Mouse (Mus musculus) frontal cortex, postnatal 14 days (tissue): ENCODE data around the gene Zzef1.

Source experiments
- DNase-seq, 2 experiments: peaks; one replicate each; pipeline ENCODE4 v3.0.0; 2022; ENCODE audit warnings: low spot score in 2 of 2

Gene Zzef1

DNA sequence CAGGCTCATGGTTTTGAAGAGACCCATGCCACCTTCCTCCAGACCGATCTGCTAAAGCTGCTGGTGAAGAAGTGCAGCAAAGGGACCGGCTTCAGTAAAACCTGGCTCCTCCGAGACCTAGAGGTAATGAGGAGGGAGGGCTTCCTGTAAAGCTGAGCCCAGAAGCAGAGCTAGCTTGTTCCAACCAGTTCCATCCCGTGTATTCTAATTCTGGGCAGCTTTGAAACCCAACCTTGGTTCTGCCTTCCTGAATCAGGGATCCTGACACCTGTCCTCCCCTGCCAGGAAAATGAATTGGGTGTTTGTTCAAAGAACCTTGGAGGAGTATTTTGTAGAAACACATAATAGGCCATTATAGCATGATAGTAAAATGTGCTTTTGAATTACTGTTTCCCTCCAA is 112.4 kb downstream of the Zzef1 start:
- DNase-seq, result no peak

- no peak for DNase-seq
Observed at GRCm38 (mm10) chr11:72917299-72917996, 121.4 kb downstream of the Zzef1 start.

DNA sequence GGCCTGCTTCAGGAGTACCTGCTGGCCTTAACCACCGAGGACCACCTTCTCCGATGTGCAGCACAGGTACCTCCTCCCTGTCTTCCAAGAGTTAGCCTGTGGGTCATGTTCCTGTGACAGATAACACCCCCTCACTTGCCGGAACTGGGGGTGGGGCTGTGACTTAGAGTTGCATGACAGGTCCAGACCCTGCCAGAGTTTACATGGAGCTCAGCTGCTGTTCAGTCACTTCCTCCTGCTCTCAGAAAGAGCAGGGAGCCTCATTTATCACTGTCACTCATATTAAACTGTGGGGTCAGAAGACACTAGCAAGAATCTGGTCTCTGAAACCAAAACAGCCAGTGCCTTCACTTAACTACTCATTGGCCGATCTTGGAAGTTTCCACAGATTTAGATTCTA is 127.1 kb downstream of the Zzef1 start:
- no peak for DNase-seq

GRCm38 (mm10) chr11:72924458-72924857 is 128.4 kb downstream of the Zzef1 start:
- no peak for DNase-seq

- no peak for DNase-seq
Observed at GRCm38 (mm10) chr11:72925067-72925466, 129.0 kb downstream of the Zzef1 start.

DNA sequence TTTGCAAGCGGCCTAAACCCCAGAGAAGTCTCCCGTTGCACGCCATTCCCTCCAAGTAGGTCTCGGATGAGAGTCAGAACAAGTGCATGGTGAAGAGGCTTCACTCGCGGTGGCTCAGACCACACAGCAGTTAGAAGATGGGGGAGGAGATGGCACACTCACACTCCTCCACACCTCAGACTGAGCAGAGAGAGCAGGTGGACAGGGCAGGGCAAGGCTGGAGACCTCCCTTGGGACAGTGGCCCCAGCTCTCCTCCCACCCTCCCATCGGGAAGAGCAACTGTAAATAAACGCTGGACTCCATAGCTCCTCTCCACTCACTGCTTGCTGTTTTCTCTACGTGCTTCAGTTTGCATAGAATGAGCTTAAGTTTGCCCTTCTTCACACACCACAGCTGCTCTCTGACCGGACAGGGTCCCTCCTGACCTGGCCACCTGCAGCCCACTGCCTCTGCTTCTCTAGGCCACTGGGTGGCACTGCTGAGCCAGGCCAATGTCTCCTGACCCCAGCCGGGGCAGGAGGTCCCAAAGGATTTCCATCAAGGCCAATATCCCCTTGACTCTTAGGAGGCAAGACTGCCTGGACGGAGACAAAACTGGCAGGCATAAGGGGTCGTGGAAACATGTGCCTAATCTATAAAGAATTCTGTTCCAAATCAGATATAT is 130.3 kb downstream of the Zzef1 start:
- DNase-seq, result no peak

DNA sequence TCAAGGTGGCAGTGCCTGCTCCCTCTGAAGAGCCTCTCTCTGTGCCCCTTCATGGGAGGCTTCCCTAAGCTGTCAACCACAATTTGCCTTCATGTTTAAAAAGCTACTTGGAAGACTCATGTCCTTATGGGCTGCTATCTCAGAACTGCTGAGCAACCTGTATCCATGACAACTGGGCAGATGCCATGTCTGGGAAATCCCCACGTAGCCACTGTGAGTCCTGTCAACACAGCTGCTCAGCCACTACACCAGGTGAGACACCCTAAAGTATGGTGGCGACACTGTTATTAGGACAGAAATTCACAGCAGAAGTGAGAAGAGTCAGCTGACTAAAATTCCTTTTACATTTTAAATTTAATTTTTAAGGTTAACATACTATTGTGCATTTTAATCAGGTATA is 132.5 kb downstream of the Zzef1 start:
- DNase-seq, result no peak

GRCm38 (mm10) chr11:72940208-72941143 is 144.4 kb downstream of the Zzef1 start:
- no peak for DNase-seq

DNA sequence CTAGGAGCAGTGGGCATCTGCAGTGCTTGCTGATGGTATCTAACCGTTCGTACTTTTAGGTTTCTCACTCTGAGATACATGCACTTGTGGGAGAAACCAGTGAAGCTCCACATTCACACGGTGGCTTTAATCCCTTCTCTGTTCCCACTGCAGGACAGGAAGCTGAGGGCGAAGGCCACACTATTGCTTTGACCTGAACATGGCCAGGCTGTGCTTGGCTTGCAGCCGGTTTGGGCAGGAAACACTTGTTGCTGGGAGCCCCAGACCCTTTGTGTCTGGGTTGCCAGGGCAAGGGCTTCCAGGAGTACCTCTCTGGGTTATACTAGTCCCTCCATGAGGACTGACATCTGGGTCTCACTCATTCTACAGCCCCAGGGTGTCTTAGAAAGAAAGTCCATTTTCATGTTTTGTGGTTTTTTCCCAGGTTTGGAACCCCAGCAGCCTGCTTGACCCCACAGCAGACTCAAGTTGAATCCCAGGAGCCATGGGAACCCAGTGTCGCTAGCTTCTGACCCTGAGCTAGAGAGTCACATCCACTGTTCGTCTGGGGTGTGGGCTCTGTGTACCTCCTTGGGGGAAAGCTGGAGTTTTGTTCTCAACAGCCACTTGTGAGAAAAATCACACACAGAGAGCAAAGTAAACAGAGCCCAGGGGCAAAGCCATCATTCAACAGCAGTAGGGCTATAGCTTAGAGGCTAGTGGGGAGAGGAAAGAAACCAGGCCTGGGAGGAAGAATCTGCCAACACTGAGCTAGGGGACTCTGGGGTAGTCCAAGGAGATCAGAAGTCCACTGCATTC is 149.2 kb downstream of the Zzef1 start:
- DNase-seq, result no peak

DNA sequence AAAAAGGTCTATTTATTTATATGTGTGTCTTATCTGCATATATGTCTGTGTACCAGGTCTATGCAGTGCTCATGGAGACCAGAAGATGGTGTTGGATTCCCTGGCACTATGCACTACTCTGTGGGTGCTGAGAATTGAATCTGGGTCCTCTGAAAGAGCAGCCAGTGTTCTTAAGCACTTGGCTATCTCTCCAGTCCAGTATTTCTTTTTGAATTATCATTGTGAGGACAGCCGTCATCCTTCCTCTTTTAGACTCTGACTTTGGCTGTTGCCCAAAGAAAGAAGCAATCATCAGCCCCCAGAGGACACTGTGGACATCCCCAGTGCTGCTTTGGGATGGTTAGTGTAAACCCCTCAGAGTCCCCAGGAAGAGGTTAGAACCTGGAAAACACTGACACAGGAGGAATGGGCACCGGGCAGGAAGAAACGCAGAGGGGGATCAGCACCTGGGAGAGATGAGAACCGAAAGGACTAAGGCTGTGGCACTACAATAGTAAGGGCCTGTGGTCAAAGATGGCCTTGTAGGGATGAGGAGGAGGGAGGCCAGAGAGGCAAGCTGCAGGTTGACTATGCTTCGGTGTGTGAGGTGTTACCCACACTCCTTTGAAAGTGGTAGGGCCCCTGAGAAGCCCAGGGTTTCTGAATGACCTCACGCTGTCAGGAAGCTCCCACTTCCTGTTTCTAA is 150.0 kb downstream of the Zzef1 start:
- DNase-seq, result no peak

DNA sequence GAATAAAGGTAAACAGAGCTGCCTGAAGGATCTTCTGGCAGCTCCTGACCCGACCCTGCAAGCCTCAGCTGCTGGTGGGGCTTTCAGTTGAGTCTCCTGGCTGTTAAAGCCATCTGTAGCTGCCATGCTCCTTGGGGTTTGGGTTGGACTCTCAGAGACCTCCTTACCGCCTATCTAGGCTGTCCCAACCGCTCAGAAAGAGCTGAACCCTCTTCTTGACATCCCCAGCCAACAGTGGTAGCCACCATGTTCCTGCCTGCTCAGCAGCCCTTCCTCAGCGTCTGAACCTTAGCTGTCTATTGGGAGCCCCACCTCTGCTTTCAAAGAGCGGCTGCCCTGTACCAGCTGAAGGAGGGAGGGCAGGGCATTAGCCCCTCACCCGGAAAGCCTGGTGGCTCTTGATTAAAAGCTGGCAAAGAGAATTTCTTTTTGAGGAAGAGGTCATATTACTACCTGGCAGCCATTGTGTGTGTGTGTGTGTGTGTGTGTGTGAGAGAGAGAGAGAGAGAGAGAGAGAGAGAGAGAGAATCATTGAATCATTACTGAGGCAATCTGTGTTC is 150.6 kb downstream of the Zzef1 start:
- DNase-seq, result no peak

GRCm38 (mm10) chr11:72947840-72948239 is 151.8 kb downstream of the Zzef1 start:
- DNase-seq, result no peak

- DNase-seq, result no peak
Observed at GRCm38 (mm10) chr11:72948254-72948653, 152.2 kb downstream of the Zzef1 start.

GRCm38 (mm10) chr11:72951137-72952000 is 155.3 kb downstream of the Zzef1 start:
- DNase-seq, result no peak

GRCm38 (mm10) chr11:72952226-72952625 is 156.2 kb downstream of the Zzef1 start:
- DNase-seq, result no peak

DNA sequence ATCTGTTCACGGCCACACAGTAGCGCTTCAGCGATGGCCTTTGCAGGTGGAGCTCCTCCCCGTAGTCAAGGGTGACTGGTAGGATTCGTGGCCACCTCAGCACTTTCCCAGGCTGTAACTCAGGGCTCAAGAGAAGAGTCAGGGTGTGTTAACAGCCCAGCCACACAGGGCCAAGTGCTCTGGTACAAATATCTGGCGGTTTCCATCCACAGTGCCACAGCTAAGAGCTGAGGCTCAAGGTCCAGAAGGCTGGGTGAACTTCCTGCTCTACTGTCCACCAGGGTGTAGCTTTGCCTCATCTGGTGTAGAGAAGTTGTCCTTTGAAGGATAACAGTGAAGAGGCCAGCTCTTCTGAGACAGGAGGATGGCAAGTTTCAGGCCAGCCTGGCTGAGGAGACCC is 156.7 kb downstream of the Zzef1 start:
- no peak for DNase-seq

DNA sequence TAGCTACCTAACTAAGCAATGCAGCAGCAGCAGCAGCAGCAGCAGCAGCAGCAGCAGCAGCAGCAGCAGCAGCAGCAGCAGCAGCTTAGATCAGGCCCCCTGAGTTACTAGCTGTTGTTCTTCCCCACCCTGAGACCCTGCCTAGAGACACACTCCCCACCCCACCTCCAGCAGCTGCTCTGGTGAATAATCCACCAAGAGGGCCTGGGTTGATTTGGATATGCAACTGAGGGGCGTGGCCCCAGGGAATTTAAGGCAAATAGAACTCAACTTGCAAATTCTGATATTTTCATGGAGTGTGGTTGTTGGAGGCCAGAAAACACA is 157.1 kb downstream of the Zzef1 start:
- no peak for DNase-seq

DNA sequence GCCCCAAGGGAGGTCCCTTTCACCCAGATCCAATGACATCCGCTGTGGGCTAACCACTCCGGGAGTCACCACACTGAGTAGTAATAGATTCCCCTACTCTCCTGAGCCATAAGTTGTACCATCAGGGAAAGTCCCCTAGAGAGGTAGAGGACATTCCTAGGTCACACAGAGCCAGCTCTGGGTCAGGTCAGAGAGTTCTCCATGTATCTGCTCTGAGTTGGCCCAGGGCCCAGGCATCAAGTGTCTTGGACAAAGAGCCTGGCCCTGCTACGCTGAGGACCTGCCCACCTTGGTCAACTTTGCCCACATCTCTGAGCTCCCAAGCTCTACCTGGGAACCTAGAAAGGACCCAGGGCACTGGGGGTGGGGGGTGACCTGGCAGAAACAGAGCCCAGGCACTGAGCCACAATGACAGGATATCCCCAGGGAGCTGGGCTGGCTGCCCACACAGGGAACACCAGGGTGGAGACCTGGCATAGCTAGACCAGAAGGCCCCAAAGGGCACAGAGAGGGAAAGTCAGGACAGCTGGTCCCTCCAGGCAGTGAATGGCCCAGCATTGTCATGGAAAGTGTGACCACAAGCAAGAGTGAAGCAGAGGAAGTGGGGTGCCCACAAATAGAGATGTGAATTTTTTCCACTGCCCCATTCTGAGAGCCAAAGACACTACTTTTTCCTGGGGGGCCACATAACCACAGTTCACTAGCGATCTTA is 157.6 kb downstream of the Zzef1 start:
- DNase-seq, result no peak

DNA sequence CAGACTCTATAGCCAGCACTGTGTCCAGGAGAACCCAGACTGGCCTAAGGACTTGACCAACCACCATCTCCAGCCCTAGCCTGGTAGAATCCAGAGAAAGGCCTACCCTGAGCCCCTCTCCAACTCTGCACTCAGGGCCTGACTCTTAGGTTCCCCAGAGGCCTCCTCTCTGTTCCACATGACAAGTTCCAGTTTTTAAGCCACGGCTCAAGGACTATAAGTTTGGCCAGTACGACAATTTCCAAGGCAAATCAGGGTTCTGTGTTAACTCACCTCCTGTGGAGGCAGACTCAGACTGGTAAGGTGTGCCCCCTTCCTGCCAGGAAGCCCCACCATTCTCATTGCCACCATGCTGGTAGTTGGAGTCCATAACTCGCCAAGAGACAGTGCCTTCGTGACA is 158.2 kb downstream of the Zzef1 start:
- DNase-seq, result no peak
